20 mouse cellular contexts compared by ENCODE assay signal in genomic region chr19:21719206-21719605, GRCm38 (mm10). TPM values are rescaled to one million over a fixed set of nuclear protein-coding genes. Genes with fewer than 3 reads are reported as not detected.
DNase-seq lines count a peak whose midpoint lies in the region.
"Had no signal": no experiment of that assay in that cellular context is flagged by ENCODE, and none has a peak within 500 bp of the region (broad histone marks: within the 10 kb centered on the region; RNA-seq: fewer than 3 reads in every experiment).

No protein-coding gene starts in this region.

- no peaks in the 10 kb centered on the region for H3K36me3 ChIP-seq in limb, embryonic 10.5 days
- H3K36me3 ChIP-seq: embryonic facial prominence, embryonic 13.5 days; embryonic facial prominence, embryonic 15.5 days; forebrain, embryonic 10.5 days; forebrain, embryonic 12.5 days; G1E had no signal

- no peak overlapping the region for H3K4me3 ChIP-seq in limb, embryonic 10.5 days
- H3K4me3 ChIP-seq: embryonic facial prominence, embryonic 13.5 days; embryonic facial prominence, embryonic 15.5 days; erythroblast, embryonic 14.5 days; forebrain, embryonic 10.5 days; forebrain, embryonic 12.5 days had no signal

- H3K27ac ChIP-seq in limb, embryonic 10.5 days: no peak overlapping the region
- H3K27ac ChIP-seq: embryonic facial prominence, embryonic 13.5 days; embryonic facial prominence, embryonic 15.5 days; forebrain, embryonic 10.5 days; forebrain, embryonic 12.5 days had no signal

- H3K9me3 ChIP-seq in limb, embryonic 10.5 days (replicated peaks): no peaks in the 10 kb centered on the region
- H3K9me3 ChIP-seq: embryonic facial prominence, embryonic 13.5 days; embryonic facial prominence, embryonic 15.5 days; forebrain, embryonic 10.5 days; G1E had no signal

- 95% methylated on average over 3 of the region's 3 CpGs for WGBS in limb, embryonic 10.5 days

- no peaks in the 10 kb centered on the region for H3K27me3 ChIP-seq in limb, embryonic 10.5 days (ENCODE audit: low read depth, poor library complexity, severe bottlenecking)
- H3K27me3 ChIP-seq: CH12.LX; embryonic facial prominence, embryonic 13.5 days; embryonic facial prominence, embryonic 15.5 days; forebrain, embryonic 12.5 days; Patski had no signal

- no peaks in the 10 kb centered on the region for H3K4me1 ChIP-seq in limb, embryonic 10.5 days

- peak; percentile 48 for DNase-seq in adrenal gland, adult 2 months
- DNase-seq in adrenal gland, postnatal 4 days (ENCODE audit: low spot score in 2 of 2): no peak
- peak; percentile 22 for DNase-seq in heart, adult 11 months
- DNase-seq in heart, adult 9 months (ENCODE audit: low spot score in 2 of 2): no peak
- DNase-seq in limb, embryonic 10.5 days (ENCODE audit: low spot score): peak; percentile 11
- DNase-seq: adrenal gland, postnatal 10 days; B cell, adult 2 months; cerebellum, adult 11-12 months; cerebellum, adult 2 months; cerebellum, adult 9-10 months; cerebellum, postnatal 10 days; cerebellum, postnatal 25 days had no signal

RNA-seq across cellular contexts. Expression of gene Cemip2, which starts 58.9 kb away (rescaled TPM):
- 10 to 100 TPM; 16.4 to 21.6 TPM for total RNA-seq in adrenal gland, adult 2 months (2021)
- polyA plus RNA-seq in adrenal gland, adult 2 months (2012; rRNA removed): 3.3 and 3.7 TPM in 2 replicates
- total RNA-seq in adrenal gland, postnatal 4 days (2021): 10 to 100 TPM; 27.1 to 29.9 TPM
- 39.3 and 51.7 TPM in 2 replicates for polyA plus RNA-seq in limb, embryonic 10.5 days (2016; fragmentation: Nextera tagmentation; extraction: Ambion mirVana)

Comparison
In these comparisons a context has a peak if more than half of its experiments do, and no peak if none do; other contexts are left out.
1. DNase-seq: peak in adrenal gland, adult 2 months (single experiment), heart, adult 11 months (single experiment) and limb, embryonic 10.5 days (single experiment); none in adrenal gland, postnatal 4 days (0 of 2) and heart, adult 9 months (0 of 2).